Mouse (Mus musculus): Measurements from ENCODE around the gene Tmem39a. TPM values are rescaled to one million over a fixed set of nuclear protein-coding genes. Genes with fewer than 3 reads are reported as not detected.

Gene Tmem39a
- total RNA-seq, 2 experiments from 2014 or later: 24.4 to 24.8 TPM

DNA sequence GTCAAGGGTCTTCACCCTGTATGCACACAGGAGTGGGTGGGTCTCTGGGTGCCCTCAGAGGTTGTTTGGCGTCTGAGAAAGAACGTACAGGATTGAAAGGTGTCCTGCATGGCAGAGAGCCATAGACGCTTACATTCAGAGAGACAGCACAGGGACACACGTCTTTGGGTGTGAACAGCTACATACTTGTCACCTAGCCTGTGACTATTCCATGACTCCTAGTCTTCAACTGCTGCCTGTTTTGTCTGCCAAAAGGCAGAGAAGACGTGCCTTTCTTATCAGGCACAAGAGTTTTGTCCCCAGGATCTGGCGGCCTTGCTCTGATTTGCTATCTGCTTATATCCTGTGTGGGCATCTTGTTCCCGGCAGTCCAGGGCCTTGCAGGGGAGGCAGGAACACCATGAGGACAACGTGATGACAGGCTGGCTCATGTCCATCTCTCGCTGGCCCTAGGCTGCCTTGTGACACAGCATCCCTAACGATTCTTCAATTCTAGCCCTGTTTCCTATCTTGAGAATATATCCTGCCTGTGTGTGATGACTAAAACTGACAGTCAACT lies 67.4 kb downstream of the Tmem39a start:
- DNase-seq (ENCODE audit: low spot score in 2 of 2): no peak

GRCm38 (mm10) chr16:38632147-38632546 lies 73.6 kb downstream of the Tmem39a start:
- peak in 1 of 2 experiments; percentile 49 for DNase-seq (ENCODE audit: low spot score in 2 of 2)

- no peak for DNase-seq (ENCODE audit: low spot score in 2 of 2)
These were observed 77.4 kb downstream of the Tmem39a start for GRCm38 (mm10) chr16:38635833-38636390.

- no peak for DNase-seq (ENCODE audit: low spot score in 2 of 2)
These were observed 78.2 kb downstream of the Tmem39a start for GRCm38 (mm10) chr16:38636682-38637081.

GRCm38 (mm10) chr16:38637085-38637484 lies 78.6 kb downstream of the Tmem39a start:
- DNase-seq (ENCODE audit: low spot score in 2 of 2): no peak

Other genes with a start within 250 kb of the Tmem39a start
- 1 to 10 TPM; 1.1 to 1.5 TPM for gene Maats1, start 216.6 kb upstream of the Tmem39a start, total RNA-seq (2021)
- gene Cox17, start 211.7 kb upstream of the Tmem39a start, total RNA-seq (2021): 100 to 1,000 TPM; 136 to 147 TPM
- not detected for gene Gm21987, start 211.7 kb upstream of the Tmem39a start, total RNA-seq (2021)
- under 1 TPM; 0.20 to 0.66 TPM for gene Popdc2, start 196.5 kb upstream of the Tmem39a start, total RNA-seq (2021)
- 1 to 10 TPM in 1 of 2 experiments, under 1 TPM in 1; 0.61 to 1.1 TPM for gene Pla1a, start 125.6 kb upstream of the Tmem39a start, total RNA-seq (2021)
- gene Adprh, start 106.0 kb upstream of the Tmem39a start, total RNA-seq (2021): 10 to 100 TPM; 57.1 to 57.6 TPM
- gene Cd80, start 103.1 kb upstream of the Tmem39a start, total RNA-seq (2021): under 1 TPM; 0.46 to 0.50 TPM
- gene Timmdc1, start 36.0 kb upstream of the Tmem39a start, total RNA-seq (2021): 10 to 100 TPM; 29.1 to 29.5 TPM
- gene Poglut1, start 8.4 kb upstream of the Tmem39a start, total RNA-seq (2021): 10 to 100 TPM; 48.8 to 49.6 TPM
- gene Arhgap31, start 154.6 kb downstream of the Tmem39a start, total RNA-seq (2021): 10 to 100 TPM; 18.0 to 19.5 TPM
- 10 to 100 TPM; 35.1 to 35.7 TPM for gene B4galt4, start 183.6 kb downstream of the Tmem39a start, total RNA-seq (2021)
- 1 to 10 TPM; 3.0 to 5.4 TPM for gene Upk1b, start 241.6 kb downstream of the Tmem39a start, total RNA-seq (2021)